Mouse (Mus musculus): ENCODE measurements around the gene Spag6l. TPM values are rescaled to one million over a fixed set of nuclear protein-coding genes. Genes with fewer than 3 reads are reported as not detected.
"Not testable (repeated sequence)": the region's sequence is repeated elsewhere in the genome, so short reads cannot be mapped to it uniquely, and the experiment has no call there.

The Spag6l gene
- polyA plus RNA-seq, 2 experiments: 0.02 TPM; not detected in 1

- no peak overlapping the region for H3K4me2 ChIP-seq (ENCODE audit: low read depth)
- H3K4me3 ChIP-seq (ENCODE audit: insufficient read depth in 1 of 2, low read depth in 2 of 2, low read length in 2 of 2): no peak overlapping the region
- ATAC-seq (ENCODE audit: insufficient read depth): no peak
- H3K9ac ChIP-seq (replicated peaks): no peak overlapping the region
- DNase-seq (ENCODE audit: low read depth in 3 of 3, low spot score in 3 of 3): no peak
- no peaks in the 10 kb centered on the region for H3K9me3 ChIP-seq (ENCODE audit: control insufficient read depth, low read length)
- no peaks in the 10 kb centered on the region for H3K27me3 ChIP-seq (ENCODE audit: control insufficient read depth, insufficient read depth, low read length)
- no peak overlapping the region for H3K27ac ChIP-seq
- no peak for TF ChIP-seq EP300 (IDR thresholded peaks at IDR 0.05; ENCODE audit: low read depth)
- no peak for TF ChIP-seq CTCF (IDR thresholded peaks at IDR 0.05; ENCODE audit: low read depth)
- peaks cover 0 to 3% of the 10 kb centered on the region in 2 experiments; a peak in 1 of 4 replicates for H3K4me1 ChIP-seq (replicated peaks; ENCODE audit: control insufficient read depth in 2 of 2, insufficient read depth in 2 of 2, low read length in 1 of 2)
- no peaks in the 10 kb centered on the region for H3K36me3 ChIP-seq (replicated peaks; ENCODE audit: control insufficient read depth, insufficient read depth, low read depth)
- 21% methylated on average over 4 of the region's 5 CpGs for WGBS (ENCODE audit: insufficient replicate concordance)
Observed at GRCm38 (mm10) chr16:16865696-16866561, 36.7 kb upstream of the Spag6l start.

GRCm38 (mm10) chr16:16865217-16865616 lies 36.0 kb upstream of the Spag6l start:
- no peak overlapping the region for H3K4me2 ChIP-seq (ENCODE audit: low read depth)
- no peak for TF ChIP-seq CTCF (IDR thresholded peaks at IDR 0.05; ENCODE audit: low read depth)
- 0 out of 2 replicates have a peak, but pooled peaks have one; percentile 15 for TF ChIP-seq EP300 (IDR thresholded peaks at IDR 0.05; ENCODE audit: low read depth)
- no peak overlapping the region for H3K9ac ChIP-seq (replicated peaks)
- no peaks in the 10 kb centered on the region for H3K27me3 ChIP-seq (ENCODE audit: control insufficient read depth, insufficient read depth, low read length)
- H3K27ac ChIP-seq: no peak overlapping the region
- DNase-seq (ENCODE audit: low read depth in 3 of 3, low spot score in 3 of 3) (no peak), ATAC-seq (ENCODE audit: insufficient read depth) (no peak)
- no peaks in the 10 kb centered on the region for H3K36me3 ChIP-seq (replicated peaks; ENCODE audit: control insufficient read depth, insufficient read depth, low read depth)
- no peaks in the 10 kb centered on the region for H3K9me3 ChIP-seq (ENCODE audit: control insufficient read depth, low read length)
- H3K4me3 ChIP-seq (ENCODE audit: insufficient read depth in 1 of 2, low read depth in 2 of 2, low read length in 2 of 2): no peak overlapping the region
- peaks cover 0 to 3% of the 10 kb centered on the region in 2 experiments; a peak in 1 of 4 replicates for H3K4me1 ChIP-seq (replicated peaks; ENCODE audit: control insufficient read depth in 2 of 2, insufficient read depth in 2 of 2, low read length in 1 of 2)

GRCm38 (mm10) chr16:16863978-16864377 lies 34.7 kb upstream of the Spag6l start, which contains the start of gene Igll1:
Gene Igll1 (minus strand): TSS chr16:16863985.
- H3K36me3 ChIP-seq (replicated peaks; ENCODE audit: control insufficient read depth, insufficient read depth, low read depth): no peaks in the 10 kb centered on the region
- no peak within 1 kb of the TSS for H3K9ac ChIP-seq (replicated peaks)
- H3K4me1 ChIP-seq (replicated peaks; ENCODE audit: control insufficient read depth in 2 of 2, insufficient read depth in 2 of 2, low read length in 1 of 2): no peaks in the 10 kb centered on the region
- no peak within 1 kb of the TSS for H3K27ac ChIP-seq
- H3K9me3 ChIP-seq (ENCODE audit: control insufficient read depth, low read length): no peaks in the 10 kb centered on the region
- WGBS (ENCODE audit: insufficient replicate concordance): 58% methylated on average over 2 of the region's 2 CpGs
- no peak for ATAC-seq (ENCODE audit: insufficient read depth)
- TF ChIP-seq CTCF (IDR thresholded peaks at IDR 0.05; ENCODE audit: low read depth) (no peak), EP300 (IDR thresholded peaks at IDR 0.05; ENCODE audit: low read depth) (no peak)
- DNase-seq (ENCODE audit: low read depth in 3 of 3, low spot score in 3 of 3): no peak
- H3K4me3 ChIP-seq (ENCODE audit: insufficient read depth in 1 of 2, low read depth in 2 of 2, low read length in 2 of 2): no peak within 1 kb of the TSS
- H3K4me2 ChIP-seq (ENCODE audit: low read depth): no peak within 1 kb of the TSS
- H3K27me3 ChIP-seq (ENCODE audit: control insufficient read depth, insufficient read depth, low read length): no peaks in the 10 kb centered on the region

- ATAC-seq (ENCODE audit: insufficient read depth) (no peak), DNase-seq (ENCODE audit: low read depth in 3 of 3, low spot score in 3 of 3) (no peak)
- H3K4me1 ChIP-seq (replicated peaks; ENCODE audit: control insufficient read depth in 2 of 2, insufficient read depth in 2 of 2, low read length in 1 of 2): no peaks in the 10 kb centered on the region
- no peaks in the 10 kb centered on the region for H3K9me3 ChIP-seq (ENCODE audit: control insufficient read depth, low read length)
- H3K27me3 ChIP-seq (ENCODE audit: control insufficient read depth, insufficient read depth, low read length): no peaks in the 10 kb centered on the region
- H3K4me3 ChIP-seq (ENCODE audit: insufficient read depth in 1 of 2, low read depth in 2 of 2, low read length in 2 of 2): no peak overlapping the region
- no peak overlapping the region for H3K9ac ChIP-seq (replicated peaks)
- WGBS (ENCODE audit: insufficient replicate concordance): 53% methylated on average over 3 of the region's 3 CpGs
- no peaks in the 10 kb centered on the region for H3K36me3 ChIP-seq (replicated peaks; ENCODE audit: control insufficient read depth, insufficient read depth, low read depth)
- no peak overlapping the region for H3K4me2 ChIP-seq (ENCODE audit: low read depth)
- TF ChIP-seq EP300 (IDR thresholded peaks at IDR 0.05; ENCODE audit: low read depth): no peak
- no peak for TF ChIP-seq CTCF (IDR thresholded peaks at IDR 0.05; ENCODE audit: low read depth)
- no peak overlapping the region for H3K27ac ChIP-seq
Observed at GRCm38 (mm10) chr16:16862288-16862687, 33.0 kb upstream of the Spag6l start.

GRCm38 (mm10) chr16:16856731-16857476 lies 27.6 kb upstream of the Spag6l start:
- Histone ChIP-seq H3K9ac (replicated peaks) (no peak overlapping the region), H3K27me3 (ENCODE audit: control insufficient read depth, insufficient read depth, low read length) (no peaks in the 10 kb centered on the region), H3K27ac (no peak overlapping the region), H3K4me2 (ENCODE audit: low read depth) (no peak overlapping the region), H3K36me3 (replicated peaks; ENCODE audit: control insufficient read depth, insufficient read depth, low read depth) (no peaks in the 10 kb centered on the region), H3K4me3 (ENCODE audit: insufficient read depth in 1 of 2, low read depth in 2 of 2, low read length in 2 of 2) (no peak overlapping the region), H3K4me1 (replicated peaks; ENCODE audit: control insufficient read depth in 2 of 2, insufficient read depth in 2 of 2, low read length in 1 of 2) (no peaks in the 10 kb centered on the region), H3K9me3 (ENCODE audit: control insufficient read depth, low read length) (no peaks in the 10 kb centered on the region)
- no peak for TF ChIP-seq CTCF (IDR thresholded peaks at IDR 0.05; ENCODE audit: low read depth)
- no peak for TF ChIP-seq EP300 (IDR thresholded peaks at IDR 0.05; ENCODE audit: low read depth)
- ATAC-seq (ENCODE audit: insufficient read depth): no peak
- no peak for DNase-seq (ENCODE audit: low read depth in 3 of 3, low spot score in 3 of 3)
- WGBS (ENCODE audit: insufficient replicate concordance): 51% methylated on average over 13 of the region's 13 CpGs

GRCm38 (mm10) chr16:16856054-16856453 lies 26.8 kb upstream of the Spag6l start:
- WGBS (ENCODE audit: insufficient replicate concordance): 65% methylated on average over 9 of the region's 9 CpGs
- H3K27ac ChIP-seq; H3K36me3 ChIP-seq (replicated peaks; ENCODE audit: control insufficient read depth, insufficient read depth, low read depth); H3K27me3 ChIP-seq (ENCODE audit: control insufficient read depth, insufficient read depth, low read length); DNase-seq (ENCODE audit: low read depth in 3 of 3, low spot score in 3 of 3); H3K9me3 ChIP-seq (ENCODE audit: control insufficient read depth, low read length); ATAC-seq (ENCODE audit: insufficient read depth); H3K4me1 ChIP-seq (replicated peaks; ENCODE audit: control insufficient read depth in 2 of 2, insufficient read depth in 2 of 2, low read length in 1 of 2); H3K9ac ChIP-seq (replicated peaks); H3K4me3 ChIP-seq (ENCODE audit: insufficient read depth in 1 of 2, low read depth in 2 of 2, low read length in 2 of 2); H3K4me2 ChIP-seq (ENCODE audit: low read depth): not testable (repeated sequence)

Data from liver, embryonic 14.5 days (tissue).